Mouse (Mus musculus) right cerebral cortex, postnatal 4 days (tissue): ENCODE results near the gene Zfp27.
"Not testable (repeated sequence)": the region's sequence is repeated elsewhere in the genome, so short reads cannot be mapped to it uniquely, and the experiment has no call there.

Experiments used
- DNase-seq: peaks from one replicate; pipeline ENCODE4 v3.0.0-alpha.2; 2022

Gene Zfp27

DNA sequence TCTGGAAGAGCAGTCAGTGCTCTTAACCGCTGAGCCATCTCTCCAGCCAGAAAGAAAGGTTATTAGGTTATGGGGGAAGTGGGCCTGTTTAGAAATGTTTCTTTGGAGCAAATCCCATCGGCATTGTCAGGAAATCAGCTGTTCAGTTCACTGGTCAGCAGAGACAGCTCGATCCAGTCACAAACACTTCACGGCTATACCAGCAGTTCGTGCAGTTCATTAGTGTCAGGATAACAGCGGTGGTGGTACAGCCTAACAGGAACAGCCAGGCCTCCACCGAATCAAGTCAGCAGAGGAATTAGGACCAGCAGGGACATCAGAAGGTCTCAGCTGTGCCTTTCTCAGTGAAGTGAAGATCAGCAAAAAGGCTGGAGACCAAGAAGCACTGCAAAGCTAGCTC lies 25.5 kb downstream of the Zfp27 start:
- no peak for DNase-seq

DNA sequence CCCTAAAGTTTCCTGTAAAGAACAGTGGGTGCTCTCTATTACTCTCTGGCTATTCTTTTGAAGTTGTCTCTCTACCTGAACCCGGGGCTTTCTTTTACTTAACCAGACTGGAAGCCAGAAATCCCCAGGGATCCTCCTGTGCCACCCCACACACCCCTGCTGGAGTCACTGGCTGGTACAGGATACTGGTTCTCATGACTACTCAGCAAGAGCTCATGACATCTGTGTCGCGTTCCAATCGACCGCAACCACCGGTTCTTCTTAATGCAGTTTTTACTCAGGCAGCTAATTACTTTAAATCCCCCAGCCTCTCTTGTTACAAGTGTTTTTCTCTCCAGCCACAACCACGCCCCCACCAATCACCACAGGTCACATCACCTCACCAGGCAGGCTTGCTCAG lies 26.3 kb downstream of the Zfp27 start:
- DNase-seq = no peak

DNA sequence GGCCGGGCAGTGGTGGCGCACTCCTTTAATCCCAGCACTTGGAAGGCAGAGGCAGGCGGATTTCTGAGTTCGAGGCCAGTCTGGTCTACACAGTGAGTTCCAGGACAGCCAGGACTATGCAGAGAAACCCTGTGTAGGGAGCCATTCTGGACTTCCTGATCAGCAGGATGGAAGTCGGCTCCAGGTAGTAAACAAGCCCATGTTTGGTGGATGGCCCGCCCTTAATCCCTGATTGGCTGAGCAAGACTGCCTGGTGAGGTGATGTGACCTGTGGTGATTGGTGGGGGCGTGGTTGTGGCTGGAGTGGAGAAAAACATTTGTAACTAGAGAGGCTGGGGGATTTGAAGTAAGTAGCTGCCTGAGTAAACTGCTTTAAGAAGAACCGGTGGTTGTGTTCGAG lies 28.8 kb downstream of the Zfp27 start:
- DNase-seq = not testable (repeated sequence)

DNA sequence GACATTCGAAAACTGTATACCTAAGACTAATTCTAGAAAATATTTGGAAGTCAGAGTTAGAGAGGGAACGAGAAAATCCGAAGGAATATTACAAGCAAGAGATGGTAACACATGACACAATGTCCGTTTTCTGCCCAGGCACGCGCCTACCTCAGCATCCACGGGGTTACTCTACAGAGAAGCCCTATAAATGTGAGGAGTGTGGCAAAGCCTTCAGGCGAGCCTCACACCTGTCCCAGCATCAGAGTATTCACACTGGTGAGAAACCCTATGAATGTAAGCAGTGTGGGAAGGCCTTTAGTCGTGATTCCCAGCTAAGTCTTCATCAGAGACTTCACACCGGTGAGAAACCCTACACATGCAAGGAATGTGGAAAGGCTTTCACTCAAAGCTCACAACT lies 32.1 kb downstream of the Zfp27 start:
- no peak for DNase-seq

GRCm38 (mm10) chr7:29861660-29862059 lies 44.7 kb downstream of the Zfp27 start:
- DNase-seq = no peak

GRCm38 (mm10) chr7:29859532-29860517 lies 46.5 kb downstream of the Zfp27 start, which contains the start of gene Zfp420:
Zfp420 (plus strand) TSS chr7:29859979.
- DNase-seq = peak; percentile 86

GRCm38 (mm10) chr7:29853219-29853842 lies 53.0 kb downstream of the Zfp27 start, which contains the start of gene Zfp940:
Zfp940 (minus strand) TSS chr7:29853669.
- DNase-seq = peak; percentile 80

GRCm38 (mm10) chr7:29852831-29853218 lies 53.5 kb downstream of the Zfp27 start:
- no peak for DNase-seq

DNA sequence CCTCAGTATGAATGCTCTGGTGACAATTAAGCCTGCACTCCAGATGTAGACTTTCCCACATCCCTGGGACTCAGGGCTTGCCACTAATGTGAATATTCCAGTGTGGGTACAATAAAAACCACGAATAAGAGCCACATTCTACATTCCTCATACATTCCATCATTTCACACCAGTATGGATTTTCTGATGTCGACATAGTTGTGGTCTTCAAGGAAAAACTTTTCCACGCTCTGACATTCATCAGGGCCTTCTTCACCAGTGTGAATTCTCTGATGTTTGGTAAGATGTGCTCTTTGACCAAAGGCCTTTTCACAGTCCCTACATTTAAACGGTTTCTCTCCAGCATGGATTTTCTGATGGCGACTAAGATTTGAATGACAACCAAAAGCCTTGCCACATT lies 61.8 kb downstream of the Zfp27 start:
- DNase-seq = no peak
